Mouse (Mus musculus): ENCODE results near the gene Ppp1r13b. TPM values are rescaled to one million over a fixed set of nuclear protein-coding genes. Genes with fewer than 3 reads are reported as not detected.

Gene Ppp1r13b
- polyA plus RNA-seq, 1 experiment, result 4.8 TPM

DNA sequence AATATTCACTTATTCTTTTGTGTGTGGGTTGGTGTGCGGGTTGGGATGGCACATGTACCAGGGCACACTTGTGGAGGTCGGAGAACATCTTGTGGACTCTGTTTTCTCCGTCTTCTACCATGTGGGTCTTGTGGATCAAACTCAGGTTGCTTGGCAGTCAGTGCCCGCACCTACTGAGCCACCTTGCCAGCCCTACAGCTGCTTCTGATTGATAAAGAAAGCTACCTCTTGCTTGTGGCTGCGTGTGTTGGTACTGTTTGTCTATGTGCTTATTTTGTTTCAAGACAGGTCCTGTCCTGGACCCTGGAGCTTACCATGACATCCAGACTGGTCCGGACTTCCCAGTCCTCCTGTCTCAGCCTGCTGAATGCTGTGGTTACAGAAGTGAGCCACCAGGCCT lies 15.2 kb upstream of the Ppp1r13b start:
- TF ChIP-seq CTCF (IDR thresholded peaks at IDR 0.05; ENCODE audit: control insufficient read depth, insufficient read depth, insufficient read length), result no peak
- TF ChIP-seq MAX (IDR thresholded peaks at IDR 0.05), result no peak
- TF ChIP-seq USF1 (IDR thresholded peaks at IDR 0.05; ENCODE audit: low read depth), result no peak
- TF ChIP-seq CEBPB (IDR thresholded peaks at IDR 0.05; ENCODE audit: low read depth), result no peak
- no peak for TF ChIP-seq MYOG (IDR thresholded peaks at IDR 0.05; ENCODE audit: control insufficient read depth, extremely low read depth, insufficient read length)
- no peak for TF ChIP-seq FOSL1 (IDR thresholded peaks at IDR 0.05; ENCODE audit: insufficient read depth, low read length, poor library complexity, severe bottlenecking)
- no peak for TF ChIP-seq MYOD1 (IDR thresholded peaks at IDR 0.05; ENCODE audit: control insufficient read depth, insufficient read length, low read depth)
- H3K79me3 ChIP-seq (ENCODE audit: low read depth), result no peaks in the 10 kb centered on the region
- no peaks in the 10 kb centered on the region for H3K79me2 ChIP-seq (ENCODE audit: control insufficient read depth, insufficient read depth)
- no peaks in the 10 kb centered on the region for H3K36me3 ChIP-seq (ENCODE audit: control insufficient read depth, insufficient read depth)
- H3K4me3 ChIP-seq (ENCODE audit: insufficient read depth, poor library complexity, severe bottlenecking), result no peak overlapping the region
- H3ac ChIP-seq (ENCODE audit: control insufficient read depth, insufficient read length, low read depth), result no peak overlapping the region
- no peaks in the 10 kb centered on the region for H3K27me3 ChIP-seq (ENCODE audit: control insufficient read depth, insufficient read depth, insufficient read length)

DNA sequence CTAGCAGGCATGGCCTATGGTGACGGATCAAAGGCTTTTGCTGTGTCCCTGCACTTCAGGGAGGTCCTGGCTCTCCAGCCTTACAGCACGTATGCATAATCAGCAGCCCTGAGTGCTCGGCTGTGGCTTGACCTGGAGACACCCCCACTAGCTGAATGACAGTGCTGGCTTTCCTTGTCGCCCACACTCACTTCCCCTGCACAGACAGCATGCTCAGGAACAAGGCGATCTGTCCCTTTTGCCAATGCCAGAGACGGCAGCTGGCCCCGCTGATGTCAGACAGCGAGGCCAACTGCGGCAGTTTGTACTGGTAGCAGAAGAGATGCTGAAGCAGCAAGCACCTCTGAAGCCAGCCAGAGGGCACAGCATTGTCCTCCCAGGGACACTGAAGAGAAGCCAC lies 12.1 kb upstream of the Ppp1r13b start:
- TF ChIP-seq FOSL1 (IDR thresholded peaks at IDR 0.05; ENCODE audit: insufficient read depth, low read length, poor library complexity, severe bottlenecking), result no peak
- no peak for TF ChIP-seq CTCF (IDR thresholded peaks at IDR 0.05; ENCODE audit: control insufficient read depth, insufficient read depth, insufficient read length)
- no peak for TF ChIP-seq MYOG (IDR thresholded peaks at IDR 0.05; ENCODE audit: control insufficient read depth, extremely low read depth, insufficient read length)
- TF ChIP-seq MYOD1 (IDR thresholded peaks at IDR 0.05; ENCODE audit: control insufficient read depth, insufficient read length, low read depth), result no peak
- no peak for TF ChIP-seq USF1 (IDR thresholded peaks at IDR 0.05; ENCODE audit: low read depth)
- TF ChIP-seq MAX (IDR thresholded peaks at IDR 0.05), result no peak
- TF ChIP-seq CEBPB (IDR thresholded peaks at IDR 0.05; ENCODE audit: low read depth), result no peak
- no peaks in the 10 kb centered on the region for H3K27me3 ChIP-seq (ENCODE audit: control insufficient read depth, insufficient read depth, insufficient read length)
- H3K4me3 ChIP-seq (ENCODE audit: insufficient read depth, poor library complexity, severe bottlenecking), result no peak overlapping the region
- H3K79me2 ChIP-seq (ENCODE audit: control insufficient read depth, insufficient read depth), result no peaks in the 10 kb centered on the region
- H3K36me3 ChIP-seq (ENCODE audit: control insufficient read depth, insufficient read depth), result no peaks in the 10 kb centered on the region
- H3K79me3 ChIP-seq (ENCODE audit: low read depth), result no peaks in the 10 kb centered on the region
- H3ac ChIP-seq (ENCODE audit: control insufficient read depth, insufficient read length, low read depth), result no peak overlapping the region

DNA sequence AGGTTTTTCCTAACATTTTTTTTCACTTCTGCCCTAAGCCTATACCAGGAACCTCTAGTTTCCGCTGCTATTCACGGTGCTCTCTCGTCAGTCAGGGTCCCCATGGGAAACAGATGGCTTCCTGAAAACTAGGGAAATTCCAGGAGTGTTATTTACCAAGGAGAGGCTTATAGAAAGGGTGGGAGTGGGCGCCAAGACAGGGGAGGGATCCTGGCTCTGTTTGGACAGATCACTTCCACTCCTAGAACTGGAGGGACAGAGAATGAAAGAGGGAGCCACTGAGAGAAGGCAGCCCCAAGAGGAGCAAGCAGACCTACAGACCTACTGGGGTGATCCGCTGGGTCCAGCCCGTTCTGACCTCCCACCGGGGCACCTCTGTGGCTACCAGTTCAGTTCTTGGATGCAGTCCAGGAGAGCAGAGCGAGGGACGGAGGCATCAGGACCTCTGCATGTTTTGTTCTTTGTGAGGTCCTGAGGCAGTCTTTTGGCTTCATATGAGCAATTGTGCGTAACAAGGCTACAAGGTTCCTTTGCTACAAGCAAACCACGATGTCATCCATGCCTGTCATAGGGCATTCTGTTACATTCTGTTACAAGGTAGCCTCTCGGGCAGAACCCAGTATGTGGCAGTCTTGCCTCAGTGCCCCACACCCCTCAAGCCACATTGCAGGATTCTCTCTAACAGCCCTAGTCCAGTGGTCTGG lies 8.8 kb upstream of the Ppp1r13b start:
- no peak overlapping the region for H3ac ChIP-seq (ENCODE audit: control insufficient read depth, insufficient read length, low read depth)
- TF ChIP-seq CEBPB (IDR thresholded peaks at IDR 0.05; ENCODE audit: low read depth), result no peak
- TF ChIP-seq MYOD1 (IDR thresholded peaks at IDR 0.05; ENCODE audit: control insufficient read depth, insufficient read length, low read depth), result no peak
- no peak for TF ChIP-seq FOSL1 (IDR thresholded peaks at IDR 0.05; ENCODE audit: insufficient read depth, low read length, poor library complexity, severe bottlenecking)
- TF ChIP-seq MYOG (IDR thresholded peaks at IDR 0.05; ENCODE audit: control insufficient read depth, extremely low read depth, insufficient read length), result no peak
- no peak for TF ChIP-seq USF1 (IDR thresholded peaks at IDR 0.05; ENCODE audit: low read depth)
- no peak for TF ChIP-seq CTCF (IDR thresholded peaks at IDR 0.05; ENCODE audit: control insufficient read depth, insufficient read depth, insufficient read length)
- TF ChIP-seq MAX (IDR thresholded peaks at IDR 0.05), result no peak
- no peaks in the 10 kb centered on the region for H3K79me3 ChIP-seq (ENCODE audit: low read depth)
- no peaks in the 10 kb centered on the region for H3K36me3 ChIP-seq (ENCODE audit: control insufficient read depth, insufficient read depth)
- H3K27me3 ChIP-seq (ENCODE audit: control insufficient read depth, insufficient read depth, insufficient read length), result no peaks in the 10 kb centered on the region
- H3K4me3 ChIP-seq (ENCODE audit: insufficient read depth, poor library complexity, severe bottlenecking), result no peak overlapping the region
- no peaks in the 10 kb centered on the region for H3K79me2 ChIP-seq (ENCODE audit: control insufficient read depth, insufficient read depth)

DNA sequence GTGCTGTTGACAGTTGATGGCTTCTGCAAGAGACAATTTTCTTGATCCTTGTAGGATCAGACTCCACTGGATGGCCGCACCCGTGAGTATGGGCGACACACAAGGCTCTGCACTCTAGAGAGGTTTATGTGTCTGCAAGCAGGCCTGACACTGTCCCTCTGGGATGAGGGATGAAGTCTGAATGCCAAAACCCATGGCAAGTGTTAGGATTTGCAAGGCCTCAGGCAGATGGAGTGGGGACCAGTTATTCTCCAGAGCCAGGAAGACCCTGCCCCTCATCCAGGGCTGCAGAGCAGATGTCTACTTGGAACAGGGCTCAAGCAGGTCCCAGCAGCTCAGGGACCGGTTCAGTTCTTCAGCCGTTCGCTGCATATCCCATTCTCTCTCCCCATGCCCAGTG lies 7.9 kb upstream of the Ppp1r13b start:
- TF ChIP-seq FOSL1 (IDR thresholded peaks at IDR 0.05; ENCODE audit: insufficient read depth, low read length, poor library complexity, severe bottlenecking), result no peak
- no peak for TF ChIP-seq CTCF (IDR thresholded peaks at IDR 0.05; ENCODE audit: control insufficient read depth, insufficient read depth, insufficient read length)
- TF ChIP-seq MYOG (IDR thresholded peaks at IDR 0.05; ENCODE audit: control insufficient read depth, extremely low read depth, insufficient read length), result no peak
- no peak for TF ChIP-seq CEBPB (IDR thresholded peaks at IDR 0.05; ENCODE audit: low read depth)
- no peak for TF ChIP-seq USF1 (IDR thresholded peaks at IDR 0.05; ENCODE audit: low read depth)
- no peak for TF ChIP-seq MYOD1 (IDR thresholded peaks at IDR 0.05; ENCODE audit: control insufficient read depth, insufficient read length, low read depth)
- TF ChIP-seq MAX (IDR thresholded peaks at IDR 0.05), result no peak
- Histone ChIP-seq H3K36me3 (ENCODE audit: control insufficient read depth, insufficient read depth) (no peaks in the 10 kb centered on the region), H3K27me3 (ENCODE audit: control insufficient read depth, insufficient read depth, insufficient read length) (no peaks in the 10 kb centered on the region), H3ac (ENCODE audit: control insufficient read depth, insufficient read length, low read depth) (no peak overlapping the region), H3K4me3 (ENCODE audit: insufficient read depth, poor library complexity, severe bottlenecking) (no peak overlapping the region), H3K79me3 (ENCODE audit: low read depth) (no peaks in the 10 kb centered on the region), H3K79me2 (ENCODE audit: control insufficient read depth, insufficient read depth) (no peaks in the 10 kb centered on the region)

DNA sequence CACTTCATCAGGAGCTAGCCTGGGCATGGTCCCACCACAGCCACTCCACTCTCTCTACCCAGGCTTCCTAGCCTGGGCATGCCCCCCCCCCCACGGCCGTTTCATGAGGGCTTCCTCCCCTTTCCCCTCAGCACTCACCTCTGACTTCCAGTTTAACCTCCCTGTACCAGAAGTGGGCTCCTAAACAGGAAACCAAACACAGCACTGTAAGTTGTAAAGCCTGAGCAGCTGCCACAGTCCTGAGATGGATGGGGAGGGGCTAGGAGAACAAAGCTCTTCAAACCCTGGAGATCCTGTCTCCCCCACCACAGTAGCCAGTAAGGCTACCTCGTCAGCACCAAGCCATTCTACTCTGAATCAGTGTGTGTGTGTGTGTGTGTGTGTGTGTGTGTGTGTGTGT lies 6.1 kb upstream of the Ppp1r13b start:
- Histone ChIP-seq H3K79me2 (ENCODE audit: control insufficient read depth, insufficient read depth) (no peaks in the 10 kb centered on the region), H3K36me3 (ENCODE audit: control insufficient read depth, insufficient read depth) (no peaks in the 10 kb centered on the region), H3ac (ENCODE audit: control insufficient read depth, insufficient read length, low read depth) (no peak overlapping the region), H3K4me3 (ENCODE audit: insufficient read depth, poor library complexity, severe bottlenecking) (no peak overlapping the region), H3K27me3 (ENCODE audit: control insufficient read depth, insufficient read depth, insufficient read length) (no peaks in the 10 kb centered on the region), H3K79me3 (ENCODE audit: low read depth) (no peaks in the 10 kb centered on the region)
- TF ChIP-seq FOSL1 (IDR thresholded peaks at IDR 0.05; ENCODE audit: insufficient read depth, low read length, poor library complexity, severe bottlenecking), result no peak

DNA sequence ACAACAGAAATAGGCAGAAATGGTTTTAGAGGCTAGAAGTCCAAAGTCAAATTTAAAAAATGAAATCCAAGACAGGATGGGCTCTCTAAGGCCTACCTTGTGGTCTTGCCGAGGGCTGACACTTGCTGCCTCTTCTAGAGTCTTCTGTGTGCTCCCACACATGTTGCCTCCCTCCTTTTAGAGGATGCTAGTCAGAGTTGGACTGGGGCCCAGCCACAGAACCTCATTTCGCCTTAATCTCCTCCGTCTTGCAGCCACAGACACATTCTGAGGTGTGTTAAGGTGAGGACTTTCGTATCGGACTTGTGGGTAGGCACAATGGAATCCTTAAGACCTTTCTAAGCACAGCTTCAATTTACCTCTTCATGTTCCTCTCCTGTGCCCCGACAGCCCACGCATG lies 4.9 kb upstream of the Ppp1r13b start:
- H3K79me3 ChIP-seq (ENCODE audit: low read depth), result no peaks in the 10 kb centered on the region
- TF ChIP-seq USF1 (IDR thresholded peaks at IDR 0.05; ENCODE audit: low read depth), result no peak
- TF ChIP-seq CEBPB (IDR thresholded peaks at IDR 0.05; ENCODE audit: low read depth), result no peak
- TF ChIP-seq MYOD1 (IDR thresholded peaks at IDR 0.05; ENCODE audit: control insufficient read depth, insufficient read length, low read depth), result no peak
- no peak for TF ChIP-seq MAX (IDR thresholded peaks at IDR 0.05)
- no peak for TF ChIP-seq FOSL1 (IDR thresholded peaks at IDR 0.05; ENCODE audit: insufficient read depth, low read length, poor library complexity, severe bottlenecking)
- no peak for TF ChIP-seq CTCF (IDR thresholded peaks at IDR 0.05; ENCODE audit: control insufficient read depth, insufficient read depth, insufficient read length)
- no peak for TF ChIP-seq MYOG (IDR thresholded peaks at IDR 0.05; ENCODE audit: control insufficient read depth, extremely low read depth, insufficient read length)
- H3K27me3 ChIP-seq (ENCODE audit: control insufficient read depth, insufficient read depth, insufficient read length), result no peaks in the 10 kb centered on the region
- no peak overlapping the region for H3K4me3 ChIP-seq (ENCODE audit: insufficient read depth, poor library complexity, severe bottlenecking)
- H3ac ChIP-seq (ENCODE audit: control insufficient read depth, insufficient read length, low read depth), result no peak overlapping the region
- no peaks in the 10 kb centered on the region for H3K36me3 ChIP-seq (ENCODE audit: control insufficient read depth, insufficient read depth)
- H3K79me2 ChIP-seq (ENCODE audit: control insufficient read depth, insufficient read depth), result no peaks in the 10 kb centered on the region
